Mouse (Mus musculus): ENCODE measurements around the gene Mecom. TPM values are rescaled to one million over a fixed set of nuclear protein-coding genes. Genes with fewer than 3 reads are reported as not detected.

Gene Mecom
- total RNA-seq, 1 experiment: 2.3 TPM

GRCm38 (mm10) chr3:30012666-30013365 is 535.0 kb downstream of the Mecom start:
- no peaks in the 10 kb centered on the region for H3K36me3 ChIP-seq (ENCODE audit: control insufficient read depth, insufficient read depth, low read length, poor library complexity, severe bottlenecking)
- DNase-seq (ENCODE audit: low read depth, low spot score): peak; percentile 36
- no peaks in the 10 kb centered on the region for H3K9me3 ChIP-seq (ENCODE audit: control insufficient read depth, insufficient read depth, low read depth, low read length)
- H3K9ac ChIP-seq (ENCODE audit: insufficient read depth, low read depth, low read length, poor library complexity, severe bottlenecking): peak overlapping the region; percentile 47
- peaks cover 0 to 2% of the 10 kb centered on the region in 2 experiments; a peak in 1 of 4 replicates for H3K4me1 ChIP-seq (ENCODE audit: control insufficient read depth in 2 of 2, insufficient read depth in 2 of 2, low read length in 2 of 2, poor library complexity in 1 of 2)
- peak overlapping the region; percentile 44 to 57 for H3K4me3 ChIP-seq (ENCODE audit: insufficient read depth in 1 of 2, low read depth in 1 of 2, low read length in 2 of 2, poor library complexity in 1 of 2, severe bottlenecking in 1 of 2)
- no peak for TF ChIP-seq CHD2 (IDR thresholded peaks at IDR 0.05; ENCODE audit: low read depth, low read length)
- no peak for TF ChIP-seq HCFC1 (IDR thresholded peaks at IDR 0.05; ENCODE audit: borderline replicate concordance, insufficient read depth, low read length)
- no peak for TF ChIP-seq MAFK (IDR thresholded peaks at IDR 0.05; ENCODE audit: insufficient read depth, low read depth, low read length)
- TF ChIP-seq ZC3H11A (IDR thresholded peaks at IDR 0.05; ENCODE audit: borderline replicate concordance, low read depth, low read length): no peak
- no peak for TF ChIP-seq ZNF384 (IDR thresholded peaks at IDR 0.05; ENCODE audit: low read depth, low read length)
- H3K27ac ChIP-seq (ENCODE audit: insufficient read depth, low read depth, low read length, poor library complexity, severe bottlenecking): no peak overlapping the region
- in situ Hi-C loops (cut with MboI; ENCODE audit: low sequenced_read_pairs in 2 of 2, unreplicated experiment in 2 of 2): loop anchor here (10.0 to 25.0 kb wide), 2 partner anchors 492 to 499 kb away; no protein-coding TSS in a partner anchor

GRCm38 (mm10) chr3:30012150-30012549 is 535.7 kb downstream of the Mecom start:
- H3K9me3 ChIP-seq (ENCODE audit: control insufficient read depth, insufficient read depth, low read depth, low read length): no peaks in the 10 kb centered on the region
- peaks cover 0 to 2% of the 10 kb centered on the region in 2 experiments; a peak in 1 of 4 replicates for H3K4me1 ChIP-seq (ENCODE audit: control insufficient read depth in 2 of 2, insufficient read depth in 2 of 2, low read length in 2 of 2, poor library complexity in 1 of 2)
- TF ChIP-seq CHD2 (IDR thresholded peaks at IDR 0.05; ENCODE audit: low read depth, low read length) (no peak), ZNF384 (IDR thresholded peaks at IDR 0.05; ENCODE audit: low read depth, low read length) (no peak), ZC3H11A (IDR thresholded peaks at IDR 0.05; ENCODE audit: borderline replicate concordance, low read depth, low read length) (no peak), HCFC1 (IDR thresholded peaks at IDR 0.05; ENCODE audit: borderline replicate concordance, insufficient read depth, low read length) (no peak), MAFK (IDR thresholded peaks at IDR 0.05; ENCODE audit: insufficient read depth, low read depth, low read length) (no peak)
- peak overlapping the region; percentile 34; the same call in 1 of the 2 replicates for H3K9ac ChIP-seq (ENCODE audit: insufficient read depth, low read depth, low read length, poor library complexity, severe bottlenecking)
- in situ Hi-C loops (cut with MboI; ENCODE audit: low sequenced_read_pairs in 2 of 2, unreplicated experiment in 2 of 2): loop anchor here (10.0 to 25.0 kb wide), 2 partner anchors 493 to 500 kb away; no protein-coding TSS in a partner anchor
- H3K36me3 ChIP-seq (ENCODE audit: control insufficient read depth, insufficient read depth, low read length, poor library complexity, severe bottlenecking): no peaks in the 10 kb centered on the region
- no peak overlapping the region for H3K27ac ChIP-seq (ENCODE audit: insufficient read depth, low read depth, low read length, poor library complexity, severe bottlenecking)
- peak overlapping the region; percentile 44 to 50 for H3K4me3 ChIP-seq (ENCODE audit: insufficient read depth in 1 of 2, low read depth in 1 of 2, low read length in 2 of 2, poor library complexity in 1 of 2, severe bottlenecking in 1 of 2)
- DNase-seq (ENCODE audit: low read depth, low spot score): no peak

GRCm38 (mm10) chr3:30011712-30012111 is 536.1 kb downstream of the Mecom start:
- no peak for TF ChIP-seq MAFK (IDR thresholded peaks at IDR 0.05; ENCODE audit: insufficient read depth, low read depth, low read length)
- TF ChIP-seq HCFC1 (IDR thresholded peaks at IDR 0.05; ENCODE audit: borderline replicate concordance, insufficient read depth, low read length): no peak
- no peak for TF ChIP-seq CHD2 (IDR thresholded peaks at IDR 0.05; ENCODE audit: low read depth, low read length)
- TF ChIP-seq ZC3H11A (IDR thresholded peaks at IDR 0.05; ENCODE audit: borderline replicate concordance, low read depth, low read length): no peak
- no peak for TF ChIP-seq ZNF384 (IDR thresholded peaks at IDR 0.05; ENCODE audit: low read depth, low read length)
- Histone ChIP-seq H3K4me1 (ENCODE audit: control insufficient read depth in 2 of 2, insufficient read depth in 2 of 2, low read length in 2 of 2, poor library complexity in 1 of 2) (peaks cover 0 to 2% of the 10 kb centered on the region in 2 experiments; a peak in 1 of 4 replicates), H3K27ac (ENCODE audit: insufficient read depth, low read depth, low read length, poor library complexity, severe bottlenecking) (no peak overlapping the region), H3K9ac (ENCODE audit: insufficient read depth, low read depth, low read length, poor library complexity, severe bottlenecking) (no peak overlapping the region), H3K9me3 (ENCODE audit: control insufficient read depth, insufficient read depth, low read depth, low read length) (no peaks in the 10 kb centered on the region), H3K4me3 (ENCODE audit: insufficient read depth in 1 of 2, low read depth in 1 of 2, low read length in 2 of 2, poor library complexity in 1 of 2, severe bottlenecking in 1 of 2) (peak overlapping the region in 1 of 2 experiments; percentile 44; a peak in 2 of 4 replicates), H3K36me3 (ENCODE audit: control insufficient read depth, insufficient read depth, low read length, poor library complexity, severe bottlenecking) (no peaks in the 10 kb centered on the region)
- no peak for DNase-seq (ENCODE audit: low read depth, low spot score)
- in situ Hi-C loops (cut with MboI; ENCODE audit: low sequenced_read_pairs in 2 of 2, unreplicated experiment in 2 of 2): loop anchor here (10.0 to 25.0 kb wide), 2 partner anchors 493 to 501 kb away; no protein-coding TSS in a partner anchor

GRCm38 (mm10) chr3:30010889-30011288 is 536.9 kb downstream of the Mecom start:
- H3K9ac ChIP-seq (ENCODE audit: insufficient read depth, low read depth, low read length, poor library complexity, severe bottlenecking): no peak overlapping the region
- H3K27ac ChIP-seq (ENCODE audit: insufficient read depth, low read depth, low read length, poor library complexity, severe bottlenecking): no peak overlapping the region
- TF ChIP-seq CHD2 (IDR thresholded peaks at IDR 0.05; ENCODE audit: low read depth, low read length) (no peak), ZC3H11A (IDR thresholded peaks at IDR 0.05; ENCODE audit: borderline replicate concordance, low read depth, low read length) (no peak), ZNF384 (IDR thresholded peaks at IDR 0.05; ENCODE audit: low read depth, low read length) (no peak), HCFC1 (IDR thresholded peaks at IDR 0.05; ENCODE audit: borderline replicate concordance, insufficient read depth, low read length) (no peak), MAFK (IDR thresholded peaks at IDR 0.05; ENCODE audit: insufficient read depth, low read depth, low read length) (no peak)
- no peaks in the 10 kb centered on the region for H3K9me3 ChIP-seq (ENCODE audit: control insufficient read depth, insufficient read depth, low read depth, low read length)
- DNase-seq (ENCODE audit: low read depth, low spot score): no peak
- no peaks in the 10 kb centered on the region for H3K36me3 ChIP-seq (ENCODE audit: control insufficient read depth, insufficient read depth, low read length, poor library complexity, severe bottlenecking)
- H3K4me3 ChIP-seq (ENCODE audit: insufficient read depth in 1 of 2, low read depth in 1 of 2, low read length in 2 of 2, poor library complexity in 1 of 2, severe bottlenecking in 1 of 2): no peak overlapping the region
- in situ Hi-C loops (cut with MboI; ENCODE audit: low sequenced_read_pairs in 2 of 2, unreplicated experiment in 2 of 2): loop anchor here (10.0 to 25.0 kb wide), 2 partner anchors 494 to 501 kb away; no protein-coding TSS in a partner anchor
- peaks cover 0 to 2% of the 10 kb centered on the region in 2 experiments; a peak in 1 of 4 replicates for H3K4me1 ChIP-seq (ENCODE audit: control insufficient read depth in 2 of 2, insufficient read depth in 2 of 2, low read length in 2 of 2, poor library complexity in 1 of 2)
